37 mouse cellular contexts compared by ENCODE assay signal in genomic region chr19:4799083-4799482, GRCm38 (mm10). TPM values are rescaled to one million over a fixed set of nuclear protein-coding genes. Genes with fewer than 3 reads are reported as not detected.
"Had no signal": no experiment of that assay in that cellular context is flagged by ENCODE, and none has a peak within 500 bp of the region (broad histone marks: within the 10 kb centered on the region; RNA-seq: fewer than 3 reads in every experiment).

No protein-coding gene starts in this region.

- H3K9ac ChIP-seq: limb, embryonic 12.5 days; limb, embryonic 13.5 days; limb, embryonic 15.5 days; liver, embryonic 12.5 days; liver, embryonic 13.5 days; liver, embryonic 14.5 days; liver, embryonic 15.5 days; liver, postnatal 0 days; lung, embryonic 14.5 days; lung, embryonic 15.5 days; midbrain, embryonic 12.5 days; midbrain, embryonic 13.5 days; midbrain, embryonic 15.5 days; neural tube, embryonic 12.5 days; neural tube, embryonic 13.5 days had no signal

- H3K27me3 ChIP-seq: limb, embryonic 12.5 days; limb, embryonic 13.5 days; limb, embryonic 15.5 days; liver, embryonic 12.5 days; liver, embryonic 13.5 days; liver, embryonic 15.5 days; lung, embryonic 15.5 days; megakaryocyte, embryonic 14.5 days; midbrain, embryonic 12.5 days; midbrain, embryonic 13.5 days; midbrain, embryonic 15.5 days; neural tube, embryonic 12.5 days; neural tube, embryonic 13.5 days had no signal

- H3K27ac ChIP-seq: limb, embryonic 10.5 days; limb, embryonic 12.5 days; limb, embryonic 13.5 days; limb, embryonic 15.5 days; liver, embryonic 12.5 days; liver, embryonic 13.5 days; liver, embryonic 14.5 days; liver, embryonic 15.5 days; lung, embryonic 15.5 days; macrophage; midbrain, embryonic 10.5 days; midbrain, embryonic 12.5 days; midbrain, embryonic 13.5 days; midbrain, embryonic 15.5 days; neural tube, embryonic 12.5 days; neural tube, embryonic 13.5 days had no signal

- H3K4me3 ChIP-seq: limb, embryonic 10.5 days; limb, embryonic 12.5 days; limb, embryonic 13.5 days; limb, embryonic 15.5 days; liver, embryonic 12.5 days; liver, embryonic 13.5 days; liver, embryonic 15.5 days; lung, embryonic 15.5 days; megakaryocyte, embryonic 14.5 days; midbrain, embryonic 10.5 days; midbrain, embryonic 12.5 days; midbrain, embryonic 13.5 days; midbrain, embryonic 15.5 days; myocyte; neural tube, embryonic 12.5 days; neural tube, embryonic 13.5 days had no signal

- DNase-seq: left cerebral cortex, postnatal 4 days; liver; liver, embryonic 13.5 days; liver, postnatal 0 days; lung, adult 18-20 months; lung, adult 2 months; lung, embryonic 14.5 days; lung, postnatal 10 days; lung, postnatal 14 days; lung, postnatal 36 days; lung, postnatal 4 days; midbrain, embryonic 14.5 days had no signal

- H3K9me3 ChIP-seq: limb, embryonic 10.5 days; limb, embryonic 12.5 days; limb, embryonic 13.5 days; limb, embryonic 15.5 days; liver, embryonic 12.5 days; liver, embryonic 13.5 days; liver, embryonic 15.5 days; lung, embryonic 15.5 days; megakaryocyte, embryonic 14.5 days; midbrain, embryonic 10.5 days; midbrain, embryonic 12.5 days; midbrain, embryonic 13.5 days; midbrain, embryonic 15.5 days; neural tube, embryonic 12.5 days; neural tube, embryonic 13.5 days had no signal

RNA-seq across cellular contexts. Expression of gene Ccdc87, which starts 40.1 kb away (rescaled TPM):
- total RNA-seq: liver, adult 2 months; megakaryocyte progenitor cell, adult 5-6 weeks; megakaryocyte, adult 5-6 weeks; megakaryocyte-erythroid progenitor cell, adult 5-6 weeks; monocyte, adult 5-6 weeks had no signal
- polyA plus RNA-seq: limb, embryonic 10.5 days; limb, embryonic 11.5 days; limb, embryonic 13.5 days; limb, embryonic 15.5 days; liver, adult 2 months; liver, embryonic 11.5 days; liver, embryonic 12.5 days; liver, embryonic 13.5 days; liver, embryonic 15.5 days; liver, embryonic 16.5 days; liver, postnatal 0 days had no signal
